Mouse (Mus musculus) cerebellum, adult 2 months (tissue): ENCODE results near the gene Mylpf.

Experiments
- CTCF ChIP-seq: fragments of 200-500 bp; IDR thresholded peaks from 2 replicates; pipeline ENCODE4 v1.5.1; 2011; ENCODE audit warnings: low read depth, mild to moderate bottlenecking, control low read depth, low read length, moderate library complexity, borderline replicate concordance; ENCODE audit not compliant: insufficient read depth
- POLR2A ChIP-seq: fragments of 200-500 bp; IDR thresholded peaks from 2 replicates; pipeline ENCODE4 v1.6.1; 2011; ENCODE audit warnings: low read length, control low read depth, borderline replicate concordance; ENCODE audit not compliant: insufficient read depth

- TF ChIP-seq CTCF = no peak
- no peak for TF ChIP-seq POLR2A
Observed at GRCm38 (mm10) chr7:127207374-127208294, 1.1 kb upstream of the Mylpf start.
